In the genomic region with DNA sequence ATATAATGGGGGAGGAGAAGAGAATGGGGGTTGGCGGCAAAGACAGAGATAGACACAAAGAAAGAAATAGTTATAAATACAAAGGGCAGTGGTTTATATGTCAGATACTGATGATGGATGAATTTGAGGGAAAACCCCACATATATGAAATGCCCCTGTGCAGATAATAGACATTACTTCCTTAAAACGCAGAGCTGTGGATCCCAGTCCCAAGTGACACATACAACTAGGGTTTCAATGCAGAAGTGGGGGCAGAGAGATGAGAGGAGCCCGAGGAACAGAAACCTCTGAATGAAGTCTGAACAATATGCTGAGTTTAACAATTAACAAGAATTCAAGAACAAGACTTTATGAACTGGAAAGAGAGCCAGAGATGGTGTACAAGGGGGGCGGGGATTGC, we compare ENCODE assay signal across 23 mouse cellular contexts.
DNase-seq lines count a peak whose midpoint lies in the region; ATAC-seq and TF ChIP-seq lines count a peak whose summit lies in the region.
"Had no signal": no experiment of that assay in that cellular context is flagged by ENCODE, and none has a peak within 500 bp of the region (broad histone marks: within the 10 kb centered on the region; RNA-seq: fewer than 3 reads in every experiment).

No protein-coding gene starts in this region.

- ATAC-seq in megakaryocyte, adult 5-6 weeks (ENCODE audit: poor library complexity, severe bottlenecking) = peak; percentile 66
- ATAC-seq: forebrain, embryonic 14.5 days had no signal

- no peak overlapping the region for H3K4me3 ChIP-seq in bone marrow macrophage, adult 2 months (ENCODE audit: insufficient read depth, low read length)
- H3K4me3 ChIP-seq: embryonic facial prominence, embryonic 15.5 days; erythroblast, embryonic 14.5 days; forebrain, embryonic 10.5 days; gastrocnemius, adult 2 months; heart, adult 2 months; heart, embryonic 12.5 days; hindbrain, embryonic 10.5 days had no signal

- TF ChIP-seq POLR2A in bone marrow macrophage, adult 2 months (IDR thresholded peaks at IDR 0.05; ENCODE audit: borderline replicate concordance, low read depth, low read length) = no peak

- no peak for TF ChIP-seq CTCF in bone marrow macrophage, adult 2 months (IDR thresholded peaks at IDR 0.05; ENCODE audit: low read depth, low read length)

- no peaks in the 10 kb centered on the region; the same call in 1 of the 2 replicates for H3K4me1 ChIP-seq in bone marrow macrophage, adult 2 months (ENCODE audit: control insufficient read depth, insufficient read depth, low read length)
- H3K4me1 ChIP-seq: embryonic facial prominence, embryonic 15.5 days; forebrain, embryonic 10.5 days; heart, embryonic 12.5 days; hindbrain, embryonic 10.5 days had no signal

- peak overlapping the region; percentile 17 for H3K27ac ChIP-seq in bone marrow macrophage, adult 2 months (ENCODE audit: insufficient read depth, low read depth, low read length)
- H3K27ac ChIP-seq: embryonic facial prominence, embryonic 15.5 days; forebrain, embryonic 10.5 days; gastrocnemius, adult 2 months; heart, adult 2 months; hindbrain, embryonic 10.5 days; hindbrain, embryonic 14.5 days had no signal

- peak; percentile 1 for DNase-seq in A20 (ENCODE audit: low read depth, low spot score)
- DNase-seq in B cell, adult 2 months = peak; percentile 11 to 24
- DNase-seq in left cerebral cortex, adult 8-10 months (ENCODE audit: low spot score in 2 of 2) = no peak
- no peak for DNase-seq in embryo, embryonic 10 days (ENCODE audit: low spot score)
- no peak for DNase-seq in urinary bladder, adult 18-20 months (ENCODE audit: low spot score in 2 of 2)
- DNase-seq in neural tube, embryonic 10.5 days (ENCODE audit: extremely low spot score, low spot score) = no peak
- DNase-seq: adrenal gland, postnatal 14 days; cerebellum, adult 18-20 months; cerebellum, adult 9-11 months; cerebellum, postnatal 36 days; embryo, embryonic 11 days; gastrocnemius, adult 2 months; gastrocnemius, postnatal 25 days; heart, adult 2 months had no signal

Comparison
In these comparisons a context has a peak if more than half of its experiments do, and no peak if none do; other contexts are left out.
1. DNase-seq: peak in A20 (single experiment) and B cell, adult 2 months (2 of 2); none in left cerebral cortex, adult 8-10 months (0 of 2), embryo, embryonic 10 days (single experiment), urinary bladder, adult 18-20 months (0 of 2) and neural tube, embryonic 10.5 days (single experiment).